Mouse (Mus musculus) neutrophil, adult 5-6 weeks (primary cell): ENCODE measurements around the gene Urad. TPM values are rescaled to one million over a fixed set of nuclear protein-coding genes. Genes with fewer than 3 reads are reported as not detected.

ENCODE experiments used
- ATAC-seq: fragments of 151-379, 151-347 bp; 2 replicates; pipeline ENCODE4 v1.8.0; 2017; ENCODE audit warnings: mild to moderate bottlenecking, moderate TSS enrichment; ENCODE audit not compliant: insufficient number of reproducible peaks, poor library complexity, low FRiP score, severe bottlenecking; ENCODE audit errors: extremely low read depth
- total RNA-seq: library from RNA; stranded (forward); fragments of 200-1000 nt; gene quantifications from 2 replicates; pipeline ENCODE4 v1.2.3, GENCODE M21; 2017

Gene Urad
- total RNA-seq, 1 experiment from 2014 or later: not detected

DNA sequence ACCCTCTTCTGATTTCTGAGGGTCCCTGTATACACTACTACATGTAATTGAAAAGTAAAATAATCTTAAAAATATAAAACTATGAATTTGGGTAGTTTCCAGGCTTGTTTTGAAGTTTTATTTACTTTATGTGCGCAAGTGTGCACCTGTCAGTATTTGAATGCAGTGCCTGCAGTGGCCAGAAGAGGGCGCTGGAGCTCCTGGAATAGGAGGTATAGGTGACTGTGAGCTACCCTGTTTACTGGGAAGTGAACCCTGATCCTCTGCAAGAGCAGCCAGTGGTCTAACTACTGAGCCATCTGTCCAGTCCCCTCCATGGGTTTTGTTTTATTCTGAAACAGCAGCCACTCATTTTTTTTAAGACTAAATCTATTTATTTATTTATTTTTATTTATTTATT lies 9.3 kb upstream of the Urad start:
- ATAC-seq: peak; percentile 91

DNA sequence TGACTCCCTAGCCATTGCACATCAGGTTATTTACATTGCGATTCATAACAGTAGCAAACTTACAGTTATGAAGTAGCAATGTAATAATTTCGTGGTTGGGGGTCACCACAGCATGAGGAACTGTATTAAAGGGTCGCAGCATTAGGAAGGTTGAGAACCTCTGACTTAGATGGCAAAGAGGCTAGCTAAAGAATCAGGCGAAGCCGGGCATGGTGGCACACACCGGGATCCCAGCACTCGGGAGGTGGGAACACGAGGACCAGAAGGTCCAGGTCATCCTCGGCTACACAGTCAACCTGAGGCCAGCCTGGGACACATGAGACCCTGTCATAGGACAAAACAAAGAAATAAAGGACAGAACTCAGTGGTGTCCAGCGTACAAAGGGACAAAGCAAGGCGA lies 7.7 kb upstream of the Urad start:
- ATAC-seq: no peak

DNA sequence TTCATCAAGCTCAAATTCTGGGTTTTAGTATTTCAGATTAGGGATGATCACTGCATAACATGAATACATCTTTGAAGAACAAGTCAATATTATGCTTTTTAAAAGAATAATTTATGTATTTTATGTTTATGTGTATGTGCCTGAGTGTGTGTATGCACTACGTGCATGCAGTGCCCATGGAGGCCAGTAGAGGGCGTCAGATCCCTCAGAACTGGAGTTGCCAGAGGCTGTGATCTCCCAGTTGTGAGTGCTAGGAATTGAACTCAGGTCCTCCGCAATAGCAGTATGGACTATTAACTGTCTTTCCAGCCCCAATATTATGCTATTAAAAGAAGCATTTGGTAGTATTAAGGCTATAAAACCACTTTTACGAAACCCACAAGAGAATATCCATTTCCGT lies 5.4 kb upstream of the Urad start:
- no peak for ATAC-seq

GRCm38 (mm10) chr5:147325931-147326330 lies 3.7 kb upstream of the Urad start:
- no peak for ATAC-seq

DNA sequence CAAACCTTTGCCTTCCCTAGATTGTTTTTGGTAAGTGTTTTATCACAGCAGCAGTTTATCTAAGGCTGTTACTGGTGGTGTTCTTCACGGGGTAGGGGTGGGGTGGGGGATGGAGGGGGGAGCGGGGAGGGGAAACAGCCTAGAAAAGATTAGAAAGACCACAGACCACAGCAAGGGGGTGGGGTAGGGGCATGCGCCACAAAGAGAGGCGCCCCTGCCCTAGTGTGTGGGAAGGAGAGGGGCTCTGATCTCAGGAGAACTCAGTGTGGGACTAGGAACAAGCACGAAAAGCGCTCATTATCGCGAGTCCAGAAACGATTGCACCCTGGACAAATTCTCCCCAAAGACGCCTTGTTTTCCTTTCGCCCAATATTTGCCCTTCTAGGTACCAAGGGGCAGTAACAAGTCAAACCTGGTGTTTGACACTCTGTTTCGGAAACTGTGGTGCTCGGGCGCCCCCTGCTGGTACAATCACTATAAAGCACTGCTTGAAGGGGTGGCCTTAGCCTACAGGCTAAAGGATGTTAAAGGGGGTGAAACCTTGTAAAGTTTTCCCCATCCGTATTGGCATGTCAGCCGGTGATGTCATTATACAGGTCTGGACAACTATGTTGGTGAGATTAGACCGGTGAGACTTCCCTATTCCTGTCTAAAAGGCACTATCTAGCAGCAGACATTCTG lies 1.1 kb upstream of the Urad start:
- ATAC-seq: peak; percentile 64

GRCm38 (mm10) chr5:147319653-147320052 lies 2.6 kb downstream of the Urad start:
- ATAC-seq: peak; percentile 77

GRCm38 (mm10) chr5:147317991-147318390 lies 4.2 kb downstream of the Urad start:
- no peak for ATAC-seq

GRCm38 (mm10) chr5:147317321-147317720 lies 4.9 kb downstream of the Urad start:
- no peak for ATAC-seq

DNA sequence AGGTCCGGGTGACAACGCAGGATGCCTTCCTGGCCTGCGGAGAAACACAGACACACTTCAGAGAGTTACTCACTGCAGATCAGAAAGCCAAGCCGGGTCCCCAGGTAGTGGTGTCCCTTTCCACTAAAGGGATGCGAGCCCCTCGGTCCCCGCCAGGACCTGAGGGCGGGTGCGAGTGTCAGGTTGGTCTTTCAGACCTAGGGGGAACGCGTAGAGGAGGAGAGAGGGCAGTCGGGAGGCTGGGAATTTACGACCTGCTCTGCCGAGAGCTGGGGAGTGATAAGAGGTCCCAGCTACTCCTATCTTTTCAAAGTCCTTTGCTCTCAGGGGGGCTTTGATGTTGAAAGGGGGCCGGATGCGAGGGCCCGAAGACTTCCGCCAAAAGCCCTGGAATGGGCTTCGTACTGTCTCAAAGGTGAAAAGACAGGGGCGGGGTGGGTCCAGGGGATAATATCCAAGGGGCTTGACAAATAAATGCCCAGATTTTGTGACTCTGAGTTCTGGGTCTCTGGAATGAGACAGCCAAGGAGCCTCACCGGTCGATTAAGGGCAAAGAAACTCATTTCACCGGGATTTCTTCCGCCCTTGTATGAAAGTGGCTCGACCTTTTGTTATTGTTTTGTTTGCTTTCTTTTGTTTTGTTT lies 6.7 kb downstream of the Urad start:
- no peak for ATAC-seq

DNA sequence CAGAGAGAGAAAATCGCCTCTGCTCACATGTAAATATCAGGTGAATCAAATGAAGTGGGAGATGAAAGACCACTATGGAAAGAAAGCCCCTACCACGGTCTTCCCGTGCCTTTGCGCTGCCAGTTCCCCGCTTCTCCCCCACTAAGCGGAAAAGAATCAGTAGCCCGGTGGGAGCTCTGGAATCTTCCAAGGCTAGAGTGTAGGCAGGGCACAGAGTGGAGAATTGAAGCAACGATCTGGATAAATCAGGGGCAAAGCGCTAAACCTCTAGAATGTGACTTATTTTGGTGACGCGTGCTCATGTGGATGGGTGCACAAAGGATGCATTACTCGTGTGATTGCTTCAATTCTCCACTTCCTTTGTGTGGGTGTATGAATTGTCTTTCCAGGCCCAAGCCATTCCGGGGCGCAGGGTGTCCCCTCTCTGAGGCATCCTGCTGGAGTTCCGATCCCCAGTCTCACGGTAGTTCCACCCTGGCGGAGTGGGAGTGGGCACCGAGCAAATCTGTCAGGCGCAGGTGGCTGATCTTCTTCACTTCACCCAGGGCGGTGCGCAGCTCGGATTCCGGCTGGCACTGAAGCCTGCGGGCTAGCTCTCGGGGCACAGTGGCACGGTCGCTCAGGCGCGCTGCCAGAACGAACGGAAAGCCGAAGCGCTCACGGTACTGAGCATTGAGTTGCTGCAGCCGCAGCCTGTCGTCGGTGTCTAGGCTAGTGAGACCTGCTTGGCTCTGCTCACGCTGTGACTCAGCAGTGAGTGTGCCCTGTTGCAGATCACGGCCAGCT lies 7.4 kb downstream of the Urad start:
- no peak for ATAC-seq

DNA sequence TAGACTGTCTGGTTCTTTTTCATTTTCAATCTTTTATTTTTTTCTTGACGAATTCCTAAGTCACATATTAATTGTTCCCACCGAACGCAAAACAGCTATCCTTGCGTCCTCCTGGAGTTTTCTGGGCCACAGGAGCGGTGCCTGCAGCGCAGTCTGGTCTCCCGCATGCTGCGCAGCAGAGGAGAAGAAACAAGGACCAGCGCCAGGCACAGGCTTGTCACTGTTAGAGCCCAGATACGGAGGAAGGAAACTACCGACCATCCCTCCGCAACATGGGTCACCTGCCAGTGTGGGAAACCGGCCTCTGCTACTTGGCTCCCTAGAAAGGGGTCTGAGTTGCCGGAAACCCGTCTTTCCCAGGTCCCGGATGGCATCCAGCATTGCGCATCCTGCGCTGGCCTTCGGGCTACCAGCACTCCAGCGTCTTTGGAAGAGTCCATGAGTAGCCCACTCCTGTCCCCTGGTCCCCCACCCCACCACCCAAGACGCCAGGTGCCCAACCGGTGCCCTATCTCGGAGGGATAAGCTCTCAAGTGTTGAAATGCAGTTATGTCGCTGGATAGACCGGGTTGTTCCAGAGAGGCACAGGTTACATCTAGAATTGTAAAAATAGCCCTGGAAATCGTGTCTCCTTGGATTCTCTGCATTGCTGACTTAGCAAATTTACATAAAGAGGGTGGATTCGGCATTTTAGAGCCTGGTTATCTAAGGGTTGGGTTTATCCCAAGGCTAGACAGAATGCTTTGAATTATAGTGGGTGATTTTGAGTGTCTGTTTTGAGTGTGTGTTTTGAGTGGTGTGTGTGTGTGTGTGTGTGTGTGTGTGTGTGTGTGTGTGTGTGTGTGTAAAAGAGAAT lies 9.2 kb downstream of the Urad start:
- no peak for ATAC-seq

DNA sequence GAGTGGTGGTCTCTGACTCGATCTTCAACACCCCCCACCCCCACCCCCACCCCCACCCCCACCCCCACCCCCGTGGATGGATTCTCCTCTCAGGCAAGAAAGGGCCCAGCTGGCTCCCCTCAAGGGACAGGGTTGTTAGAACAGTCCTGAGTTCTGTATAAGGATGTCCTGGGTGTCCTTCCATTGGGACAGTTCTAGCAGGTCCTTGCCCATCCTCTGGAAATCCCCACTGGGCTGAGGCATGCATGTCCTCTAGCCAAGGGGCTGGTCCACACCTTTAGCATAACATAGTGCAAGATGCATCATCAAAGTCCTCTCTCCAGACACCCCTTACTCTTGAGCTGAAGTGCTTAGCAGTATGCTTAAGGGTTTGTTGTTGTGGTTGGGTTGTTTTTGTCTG lies 12.5 kb downstream of the Urad start:
- no peak for ATAC-seq

- no peak for ATAC-seq
Measured at GRCm38 (mm10) chr5:147308451-147308850, 13.8 kb downstream of the Urad start.

- ATAC-seq: no peak
Measured at GRCm38 (mm10) chr5:147307398-147307785, 14.8 kb downstream of the Urad start.

DNA sequence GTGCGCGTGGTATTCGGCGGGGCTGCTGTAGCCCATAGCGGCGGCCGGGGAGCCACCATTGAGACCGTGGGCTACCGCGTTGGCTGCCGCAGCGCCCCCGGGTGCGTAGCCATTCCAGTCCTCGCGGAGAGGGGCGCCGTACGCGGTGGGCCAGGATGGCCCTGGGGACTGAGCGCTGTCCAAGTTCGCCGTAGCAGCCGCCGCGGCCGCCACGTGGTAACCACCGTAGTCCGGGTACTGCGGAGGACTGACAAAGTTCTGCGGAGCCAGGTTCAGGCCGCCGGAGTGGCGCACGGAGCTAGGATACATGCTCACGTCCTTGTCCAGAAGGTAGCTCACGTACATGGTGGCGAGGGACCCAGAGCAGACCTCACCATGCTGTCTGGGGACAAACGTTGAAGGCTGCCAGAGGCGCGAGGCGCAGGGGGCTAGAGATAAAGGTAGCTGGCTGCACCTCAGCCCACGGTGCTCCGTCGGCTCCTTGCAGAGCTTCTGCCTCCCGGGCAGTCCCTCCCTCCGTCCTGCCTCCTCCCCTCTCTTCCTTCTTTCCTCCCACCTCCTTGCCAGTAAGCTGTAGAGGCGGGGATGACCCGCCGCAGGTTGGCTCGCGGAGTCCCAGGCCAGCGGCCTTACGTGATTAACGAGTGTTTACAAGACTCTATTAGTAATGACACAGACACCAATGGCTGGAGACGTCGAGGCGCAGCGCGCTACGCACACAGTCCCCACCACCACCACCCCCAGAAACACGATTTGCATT lies 15.4 kb downstream of the Urad start, which contains the start of gene Cdx2:
Gene Cdx2 (minus strand): TSS at position 633 of the 760 bp plus-strand sequence.
- no peak for ATAC-seq

GRCm38 (mm10) chr5:147305856-147306637 lies 16.2 kb downstream of the Urad start:
- no peak for ATAC-seq

GRCm38 (mm10) chr5:147305166-147305565 lies 17.1 kb downstream of the Urad start:
- ATAC-seq: no peak
